Mouse (Mus musculus): ENCODE data around the gene Plbd1. TPM values are rescaled to one million over a fixed set of nuclear protein-coding genes. Genes with fewer than 3 reads are reported as not detected.
A peak's percentile ranks its signal among the peaks of the same experiment; 100 is the strongest.

Plbd1 gene
- polyA plus RNA-seq, 1 experiment: 22.8 TPM

- DNase-seq: no peak
- WGBS: 53% methylated on average over 14 of the region's 14 CpGs
- H3K27me3 ChIP-seq (replicated peaks; ENCODE audit: control insufficient read depth, insufficient read depth, low read length): no peaks in the 10 kb centered on the region
- no peaks in the 10 kb centered on the region for H3K4me1 ChIP-seq (ENCODE audit: control insufficient read depth, insufficient read depth, low read length)
- TF ChIP-seq POLR2A (IDR thresholded peaks at IDR 0.05; ENCODE audit: low read depth, low read length) (no peak), CTCF (conservative IDR thresholded peaks at IDR 0.05; ENCODE audit: insufficient read depth, insufficient read length, low read depth, low read length) (no peak)
- no peaks in the 10 kb centered on the region for H3K36me3 ChIP-seq (ENCODE audit: control insufficient read depth, insufficient read depth, low read length)
- no peak overlapping the region for H3K27ac ChIP-seq (ENCODE audit: insufficient read depth, low read depth, low read length)
- H3K4me3 ChIP-seq (ENCODE audit: insufficient read depth, low read depth, low read length): no peak overlapping the region
Measured at GRCm38 (mm10) chr6:136668266-136668986, 6.7 kb upstream of the Plbd1 start.

- Histone ChIP-seq H3K4me1 (ENCODE audit: control insufficient read depth, insufficient read depth, low read length) (no peaks in the 10 kb centered on the region), H3K27me3 (replicated peaks; ENCODE audit: control insufficient read depth, insufficient read depth, low read length) (no peaks in the 10 kb centered on the region), H3K4me3 (ENCODE audit: insufficient read depth, low read depth, low read length) (no peak overlapping the region), H3K27ac (ENCODE audit: insufficient read depth, low read depth, low read length) (no peak overlapping the region), H3K36me3 (ENCODE audit: control insufficient read depth, insufficient read depth, low read length) (no peaks in the 10 kb centered on the region)
- TF ChIP-seq CTCF (conservative IDR thresholded peaks at IDR 0.05; ENCODE audit: insufficient read depth, insufficient read length, low read depth, low read length): no peak
- TF ChIP-seq POLR2A (IDR thresholded peaks at IDR 0.05; ENCODE audit: low read depth, low read length): no peak
- WGBS: 64% methylated on average over 11 of the region's 11 CpGs
- DNase-seq: no peak
Measured at GRCm38 (mm10) chr6:136662063-136662462, 335 bp upstream of the Plbd1 start.

GRCm38 (mm10) chr6:136660831-136661705 lies 660 bp downstream of the Plbd1 start:
- no peaks in the 10 kb centered on the region for H3K36me3 ChIP-seq (ENCODE audit: control insufficient read depth, insufficient read depth, low read length)
- no peaks in the 10 kb centered on the region for H3K27me3 ChIP-seq (replicated peaks; ENCODE audit: control insufficient read depth, insufficient read depth, low read length)
- WGBS: 33% methylated on average over 34 of the region's 34 CpGs
- no peak for DNase-seq
- no peak overlapping the region for H3K27ac ChIP-seq (ENCODE audit: insufficient read depth, low read depth, low read length)
- peak overlapping the region; percentile 31 for H3K4me3 ChIP-seq (ENCODE audit: insufficient read depth, low read depth, low read length)
- TF ChIP-seq POLR2A (IDR thresholded peaks at IDR 0.05; ENCODE audit: low read depth, low read length): no peak
- no peak for TF ChIP-seq CTCF (conservative IDR thresholded peaks at IDR 0.05; ENCODE audit: insufficient read depth, insufficient read length, low read depth, low read length)
- no peaks in the 10 kb centered on the region for H3K4me1 ChIP-seq (ENCODE audit: control insufficient read depth, insufficient read depth, low read length)

- 92% methylated on average over 9 of the region's 9 CpGs for WGBS
Measured at GRCm38 (mm10) chr6:136659226-136659625, 2.5 kb downstream of the Plbd1 start.

GRCm38 (mm10) chr6:136658303-136658702 lies 3.4 kb downstream of the Plbd1 start:
- TF ChIP-seq POLR2A (IDR thresholded peaks at IDR 0.05; ENCODE audit: low read depth, low read length): no peak
- H3K27ac ChIP-seq (ENCODE audit: insufficient read depth, low read depth, low read length): no peak overlapping the region
- WGBS: 80% methylated on average over 4 of the region's 4 CpGs
- no peaks in the 10 kb centered on the region for H3K27me3 ChIP-seq (replicated peaks; ENCODE audit: control insufficient read depth, insufficient read depth, low read length)
- H3K36me3 ChIP-seq (ENCODE audit: control insufficient read depth, insufficient read depth, low read length): no peaks in the 10 kb centered on the region
- no peaks in the 10 kb centered on the region for H3K4me1 ChIP-seq (ENCODE audit: control insufficient read depth, insufficient read depth, low read length)
- DNase-seq: no peak
- no peak overlapping the region for H3K4me3 ChIP-seq (ENCODE audit: insufficient read depth, low read depth, low read length)

More at GRCm38 (mm10) chr6:136659226-136659625, 2.5 kb downstream of the Plbd1 start:
- DNase-seq: no peak
- Histone ChIP-seq H3K27me3 (replicated peaks; ENCODE audit: control insufficient read depth, insufficient read depth, low read length) (no peaks in the 10 kb centered on the region), H3K36me3 (ENCODE audit: control insufficient read depth, insufficient read depth, low read length) (no peaks in the 10 kb centered on the region), H3K27ac (ENCODE audit: insufficient read depth, low read depth, low read length) (no peak overlapping the region), H3K4me1 (ENCODE audit: control insufficient read depth, insufficient read depth, low read length) (no peaks in the 10 kb centered on the region), H3K4me3 (ENCODE audit: insufficient read depth, low read depth, low read length) (no peak overlapping the region)
- TF ChIP-seq POLR2A (IDR thresholded peaks at IDR 0.05; ENCODE audit: low read depth, low read length) (no peak), CTCF (conservative IDR thresholded peaks at IDR 0.05; ENCODE audit: insufficient read depth, insufficient read length, low read depth, low read length) (no peak)

- Histone ChIP-seq H3K27me3 (replicated peaks; ENCODE audit: control insufficient read depth, insufficient read depth, low read length) (no peaks in the 10 kb centered on the region), H3K27ac (ENCODE audit: insufficient read depth, low read depth, low read length) (no peak overlapping the region), H3K4me3 (ENCODE audit: insufficient read depth, low read depth, low read length) (no peak overlapping the region), H3K4me1 (ENCODE audit: control insufficient read depth, insufficient read depth, low read length) (no peaks in the 10 kb centered on the region), H3K36me3 (ENCODE audit: control insufficient read depth, insufficient read depth, low read length) (no peaks in the 10 kb centered on the region)
- no peak for DNase-seq
- TF ChIP-seq POLR2A (IDR thresholded peaks at IDR 0.05; ENCODE audit: low read depth, low read length): no peak
- TF ChIP-seq CTCF (conservative IDR thresholded peaks at IDR 0.05; ENCODE audit: insufficient read depth, insufficient read length, low read depth, low read length): no peak
- 69% methylated on average over 11 of the region's 11 CpGs for WGBS
Measured at GRCm38 (mm10) chr6:136655786-136656185, 5.9 kb downstream of the Plbd1 start.

- WGBS: 92% methylated on average over 20 of the region's 20 CpGs
- Histone ChIP-seq H3K27me3 (replicated peaks; ENCODE audit: control insufficient read depth, insufficient read depth, low read length) (no peaks in the 10 kb centered on the region), H3K36me3 (ENCODE audit: control insufficient read depth, insufficient read depth, low read length) (no peaks in the 10 kb centered on the region), H3K27ac (ENCODE audit: insufficient read depth, low read depth, low read length) (no peak overlapping the region), H3K4me1 (ENCODE audit: control insufficient read depth, insufficient read depth, low read length) (no peaks in the 10 kb centered on the region), H3K4me3 (ENCODE audit: insufficient read depth, low read depth, low read length) (no peak overlapping the region)
- no peak for TF ChIP-seq POLR2A (IDR thresholded peaks at IDR 0.05; ENCODE audit: low read depth, low read length)
- no peak for TF ChIP-seq CTCF (conservative IDR thresholded peaks at IDR 0.05; ENCODE audit: insufficient read depth, insufficient read length, low read depth, low read length)
- no peak for DNase-seq
Measured at GRCm38 (mm10) chr6:136654470-136654869, 7.3 kb downstream of the Plbd1 start.

Data from kidney, adult 2 months (tissue).